Mouse (Mus musculus) adrenal gland, adult 10 weeks (tissue): ENCODE data around the gene Gm29276. TPM values are rescaled to one million over a fixed set of nuclear protein-coding genes. Genes with fewer than 3 reads are reported as not detected.

Experiments
- polyA plus RNA-seq: library from polyadenylated mRNA; stranded (reverse); fragments of 350-450 nt; fragmentation: Illumina TruSeq; extraction: RNeasy Lipid Tissue Mini Kit (QIAGEN cat#74804); gene quantifications from one replicate; pipeline ENCODE4 v1.2.3, GENCODE M21; 2014; ENCODE audit warnings: low read depth, low replicate concordance

Gm29276 gene
- not detected for polyA plus RNA-seq

DNA sequence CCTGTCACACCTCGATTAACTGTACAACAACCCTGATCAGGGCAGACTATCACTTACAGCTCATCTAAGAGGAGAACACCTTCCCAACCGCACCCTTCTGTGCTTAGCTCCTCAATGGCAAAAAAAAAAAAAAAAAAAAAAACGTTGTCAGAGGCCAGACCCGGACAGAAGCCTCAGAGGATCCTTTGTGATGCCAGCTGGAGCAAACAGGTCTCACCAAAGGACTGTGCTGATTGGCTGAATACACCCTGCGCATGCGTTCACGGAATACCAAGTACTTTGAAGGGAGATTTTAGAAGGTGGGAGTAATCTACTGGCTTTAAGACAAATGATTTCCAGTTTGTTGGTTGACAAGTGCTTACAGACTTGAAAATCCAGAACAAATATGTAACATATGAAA lies at the start of gene Gm29276:
TSS of gene Gm29276 (minus strand) at position 101 of the 400 bp plus-strand sequence.

